Mouse (Mus musculus) C2C12 (cell line): ENCODE results near the gene Shcbp1l.

Experiments used
- CEBPB ChIP-seq: IDR thresholded peaks from one replicate; pipeline ENCODE4 v1.6.1; 2011; ENCODE audit warnings: low read depth, mild to moderate bottlenecking, control low read depth, moderate library complexity
- CTCF ChIP-seq: IDR thresholded peaks from one replicate; pipeline ENCODE4 v1.5.1; 2011; ENCODE audit not compliant: control insufficient read depth, insufficient read depth, insufficient read length
- FOSL1 ChIP-seq: IDR thresholded peaks from one replicate; pipeline ENCODE4 v1.8.0; 2011; ENCODE audit warnings: mild to moderate bottlenecking, low read length; ENCODE audit not compliant: poor library complexity, insufficient read depth, severe bottlenecking
- MAX ChIP-seq: IDR thresholded peaks from one replicate; pipeline ENCODE4 v1.6.1; 2011; ENCODE audit warnings: mild to moderate bottlenecking, control low read depth
- USF1 ChIP-seq: IDR thresholded peaks from one replicate; pipeline ENCODE4 v1.6.1; 2011; ENCODE audit warnings: low read depth, mild to moderate bottlenecking, control low read depth, moderate library complexity

DNA sequence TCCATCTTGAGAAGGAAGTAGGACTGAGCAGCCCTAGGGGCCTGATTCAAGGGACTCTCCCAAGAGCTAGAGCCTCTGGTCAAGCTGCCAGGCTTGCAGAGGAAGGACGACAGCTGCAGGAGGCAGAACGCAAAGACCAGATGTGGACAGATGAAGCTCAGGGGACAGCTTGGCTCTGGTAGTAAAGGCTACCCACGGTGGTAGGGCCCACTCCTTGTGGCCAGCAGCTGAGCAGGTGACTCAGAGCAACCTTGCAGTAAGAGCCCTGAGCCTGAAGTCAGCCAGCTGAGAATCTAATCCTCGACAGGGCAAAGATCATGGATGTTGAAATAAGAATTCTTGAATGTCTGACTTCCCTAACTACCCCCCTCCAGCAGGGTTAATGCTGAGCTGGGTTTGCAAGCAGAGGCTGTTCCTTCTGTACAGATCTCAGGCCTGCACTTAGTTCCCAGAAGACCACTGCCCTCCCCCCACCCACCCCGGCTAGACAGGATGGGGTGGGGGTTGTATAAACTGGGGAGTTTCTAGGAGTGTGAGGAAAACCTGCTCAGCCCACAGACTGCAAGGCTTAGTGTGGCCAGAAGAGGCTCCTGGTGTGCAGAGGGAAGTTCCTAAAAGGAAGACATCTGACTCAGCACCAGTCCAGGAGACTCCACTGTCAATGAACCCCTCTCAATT is 76.8 kb downstream of the Shcbp1l start:
- TF ChIP-seq USF1 (no peak), CTCF (no peak), CEBPB (no peak), MAX (no peak), FOSL1 (no peak)
